Mouse (Mus musculus): Measurements from ENCODE around the gene Prps1. TPM values are rescaled to one million over a fixed set of nuclear protein-coding genes. Genes with fewer than 3 reads are reported as not detected.

The Prps1 gene
- 32.4 and 33.6 TPM in 2 replicates for polyA plus RNA-seq (2015; fragmentation: Nextera tagmentation; extraction: Ambion mirVana)

DNA sequence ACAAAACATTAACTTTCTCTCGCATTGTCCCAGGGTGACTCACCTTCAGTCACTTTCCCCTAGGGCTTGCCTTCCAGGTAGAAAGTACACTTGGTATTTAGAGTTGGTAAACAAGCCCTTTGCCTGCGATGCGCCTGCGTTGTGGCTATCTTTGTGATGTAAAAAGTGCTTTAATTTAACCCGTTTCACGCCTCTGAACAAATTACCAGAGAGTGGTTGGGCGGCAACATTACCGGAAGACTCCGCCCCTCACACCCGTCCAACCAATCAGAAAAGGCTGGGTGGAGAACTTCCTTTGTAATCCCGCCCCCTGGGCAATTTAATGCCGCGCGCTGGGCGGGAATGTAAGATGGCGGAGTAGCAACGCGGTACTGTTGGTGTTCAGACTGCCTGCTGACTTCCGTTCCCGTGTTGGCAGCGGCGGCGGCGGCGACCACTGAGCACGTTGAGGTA, at the start of gene Prps1:
TSS of gene Prps1 (plus strand) at position 335 of the 453 bp plus-strand sequence.
- Histone ChIP-seq H3K9ac (peak within 1 kb of the TSS; percentile 60), H3K4me3 (replicated peaks) (peak within 1 kb of the TSS; percentile 71), H3K36me3 (replicated peaks) (no peaks in the 10 kb centered on the region), H3K9me3 (replicated peaks) (no peaks in the 10 kb centered on the region), H3K27me3 (no peaks in the 10 kb centered on the region), H3K4me2 (peak within 1 kb of the TSS; percentile 81), H3K4me1 (replicated peaks) (peaks cover 5% of the 10 kb centered on the region; the same call in 1 of the 2 replicates), H3K27ac (replicated peaks) (no peak within 1 kb of the TSS)
- peak; percentile 91 for ATAC-seq (ENCODE audit: insufficient read depth)
- WGBS (ENCODE audit: insufficient replicate concordance): 19% methylated on average over 26 of the region's 26 CpGs

DNA sequence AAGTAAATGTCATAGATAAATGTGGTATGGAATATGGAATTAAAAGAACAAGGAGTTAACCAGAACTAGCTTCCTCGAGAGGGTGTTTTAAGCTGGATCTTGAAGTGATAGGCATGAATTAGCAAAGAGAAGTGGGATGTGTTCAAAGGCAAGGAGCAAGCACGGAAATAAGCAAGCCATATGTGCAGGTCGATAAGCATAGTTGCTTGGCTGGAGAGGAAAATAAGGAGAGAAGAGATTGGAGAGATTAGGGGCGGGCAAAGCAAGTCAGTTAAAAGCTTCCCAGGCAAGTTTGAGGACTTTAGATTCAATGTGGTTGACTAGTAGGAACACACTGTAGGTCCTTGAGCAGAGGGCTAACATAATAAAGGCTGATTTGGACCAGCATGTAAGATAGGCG, 48.8 kb upstream of the Prps1 start:
- Histone ChIP-seq H3K9me3 (replicated peaks) (no peaks in the 10 kb centered on the region), H3K36me3 (replicated peaks) (no peaks in the 10 kb centered on the region), H3K4me3 (replicated peaks) (no peak overlapping the region), H3K9ac (no peak overlapping the region), H3K27ac (replicated peaks) (no peak overlapping the region), H3K4me2 (no peak overlapping the region), H3K27me3 (no peaks in the 10 kb centered on the region; the same call in 1 of the 2 replicates), H3K4me1 (replicated peaks) (no peaks in the 10 kb centered on the region; the same call in 1 of the 2 replicates)
- no peak for ATAC-seq (ENCODE audit: insufficient read depth)
- 38% methylated on average over 5 of the region's 5 CpGs for WGBS (ENCODE audit: insufficient replicate concordance)

DNA sequence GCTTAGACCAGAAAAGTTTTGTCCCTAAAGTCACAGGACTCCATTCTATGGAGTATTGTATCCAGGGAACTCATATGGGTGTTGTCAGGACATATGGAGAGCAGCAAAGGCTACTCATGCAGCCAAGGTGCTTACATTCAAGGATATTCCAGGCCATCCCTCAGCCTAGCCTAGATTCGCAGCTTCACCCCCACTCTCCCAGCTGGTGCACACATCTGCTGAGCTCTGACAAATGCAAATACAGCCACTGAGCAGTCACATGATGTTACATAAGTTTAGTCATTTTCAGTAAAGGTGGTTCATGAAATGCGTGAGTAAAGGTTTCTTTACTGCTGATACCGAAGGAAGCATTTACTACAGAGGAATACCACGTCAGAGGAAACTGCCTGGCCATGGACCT, 37.9 kb upstream of the Prps1 start:
- H3K9me3 ChIP-seq (replicated peaks): no peaks in the 10 kb centered on the region
- peaks cover 3% of the 10 kb centered on the region; the same call in 1 of the 2 replicates for H3K27me3 ChIP-seq
- H3K4me1 ChIP-seq (replicated peaks): no peaks in the 10 kb centered on the region
- no peak overlapping the region for H3K4me3 ChIP-seq (replicated peaks)
- no peak overlapping the region for H3K4me2 ChIP-seq
- ATAC-seq (ENCODE audit: insufficient read depth): no peak
- H3K27ac ChIP-seq (replicated peaks): no peak overlapping the region
- H3K36me3 ChIP-seq (replicated peaks): no peaks in the 10 kb centered on the region
- H3K9ac ChIP-seq: no peak overlapping the region
- WGBS (ENCODE audit: insufficient replicate concordance): 58% methylated on average over 4 of the region's 4 CpGs

DNA sequence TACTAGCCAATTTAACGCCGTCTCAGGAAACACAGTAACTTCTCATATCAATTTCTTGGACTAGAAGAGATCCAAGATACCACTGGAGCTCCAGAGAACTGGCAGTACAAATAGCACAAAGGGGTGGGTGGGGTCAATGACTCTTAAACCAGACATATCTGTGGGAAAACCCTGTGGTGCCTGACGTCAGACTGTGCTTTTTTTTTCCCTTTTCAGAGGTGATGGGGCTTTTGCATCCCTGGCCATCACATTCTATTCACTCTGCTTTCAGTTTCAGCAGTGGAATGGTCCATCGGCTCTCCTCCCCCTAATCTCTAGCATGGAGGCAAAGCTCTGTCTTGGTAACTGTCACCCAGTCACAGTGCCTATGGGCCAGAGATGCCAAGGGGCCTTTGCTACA, 29.3 kb upstream of the Prps1 start:
- H3K27ac ChIP-seq (replicated peaks): no peak overlapping the region
- no peak overlapping the region for H3K4me2 ChIP-seq
- H3K4me3 ChIP-seq (replicated peaks): no peak overlapping the region
- WGBS (ENCODE audit: insufficient replicate concordance): 53% methylated on average over 4 of the region's 4 CpGs
- H3K4me1 ChIP-seq (replicated peaks): no peaks in the 10 kb centered on the region
- no peaks in the 10 kb centered on the region; the same call in 1 of the 2 replicates for H3K27me3 ChIP-seq
- ATAC-seq (ENCODE audit: insufficient read depth): no peak
- no peaks in the 10 kb centered on the region for H3K9me3 ChIP-seq (replicated peaks)
- no peaks in the 10 kb centered on the region for H3K36me3 ChIP-seq (replicated peaks)
- H3K9ac ChIP-seq: no peak overlapping the region

DNA sequence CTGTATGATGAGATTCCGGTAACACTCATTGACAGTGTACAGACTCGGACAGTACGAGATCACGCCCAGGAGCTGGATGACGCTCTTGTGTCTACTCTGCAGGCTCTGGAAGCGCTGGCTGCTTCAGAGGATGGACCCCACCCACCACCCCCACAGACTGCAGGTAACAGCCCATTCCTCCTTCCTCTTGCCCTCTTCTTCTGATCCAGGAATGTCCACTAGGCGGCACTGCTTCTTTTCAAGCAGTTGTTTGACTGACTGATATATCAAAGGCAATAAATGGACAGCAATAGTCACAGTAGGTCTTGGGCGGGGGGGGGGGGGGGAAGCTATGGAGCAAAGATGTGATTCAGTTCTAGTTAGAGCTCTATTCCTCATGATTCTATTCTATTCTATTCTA, 28.2 kb upstream of the Prps1 start:
- H3K9me3 ChIP-seq (replicated peaks): no peaks in the 10 kb centered on the region
- no peak overlapping the region for H3K4me2 ChIP-seq
- no peak overlapping the region for H3K4me3 ChIP-seq (replicated peaks)
- no peaks in the 10 kb centered on the region for H3K4me1 ChIP-seq (replicated peaks)
- H3K27ac ChIP-seq (replicated peaks): no peak overlapping the region
- no peaks in the 10 kb centered on the region for H3K36me3 ChIP-seq (replicated peaks)
- no peaks in the 10 kb centered on the region; the same call in 1 of the 2 replicates for H3K27me3 ChIP-seq
- H3K9ac ChIP-seq: no peak overlapping the region
- no peak for ATAC-seq (ENCODE audit: insufficient read depth)
- WGBS (ENCODE audit: insufficient replicate concordance): 52% methylated on average over 8 of the region's 8 CpGs

DNA sequence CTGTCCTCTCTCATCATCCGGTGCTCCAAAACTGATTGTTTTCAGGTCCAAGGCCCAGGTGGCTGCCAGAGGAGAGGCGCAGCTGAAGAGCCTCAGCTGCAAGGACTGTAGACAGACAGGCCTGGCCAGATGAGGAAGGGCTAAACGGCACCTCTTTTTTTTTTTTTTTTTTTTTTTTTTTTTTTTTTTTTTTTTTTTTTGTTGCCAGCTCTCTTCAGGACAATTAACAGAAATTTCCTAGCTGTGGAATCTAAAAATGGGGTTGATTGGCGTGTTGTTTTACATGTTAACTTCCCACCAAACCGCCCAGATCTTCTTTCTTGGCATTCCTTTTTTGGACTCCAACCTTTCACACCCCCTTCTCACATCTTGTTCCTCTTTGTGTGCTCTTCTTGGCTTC, 26.4 kb upstream of the Prps1 start:
- Histone ChIP-seq H3K4me3 (replicated peaks) (no peak overlapping the region), H3K4me2 (no peak overlapping the region), H3K9me3 (replicated peaks) (no peaks in the 10 kb centered on the region), H3K36me3 (replicated peaks) (no peaks in the 10 kb centered on the region), H3K9ac (no peak overlapping the region), H3K4me1 (replicated peaks) (no peaks in the 10 kb centered on the region), H3K27me3 (no peaks in the 10 kb centered on the region; the same call in 1 of the 2 replicates), H3K27ac (replicated peaks) (no peak overlapping the region)
- ATAC-seq (ENCODE audit: insufficient read depth): no peak
- 64% methylated on average over 5 of the region's 5 CpGs for WGBS (ENCODE audit: insufficient replicate concordance)

DNA sequence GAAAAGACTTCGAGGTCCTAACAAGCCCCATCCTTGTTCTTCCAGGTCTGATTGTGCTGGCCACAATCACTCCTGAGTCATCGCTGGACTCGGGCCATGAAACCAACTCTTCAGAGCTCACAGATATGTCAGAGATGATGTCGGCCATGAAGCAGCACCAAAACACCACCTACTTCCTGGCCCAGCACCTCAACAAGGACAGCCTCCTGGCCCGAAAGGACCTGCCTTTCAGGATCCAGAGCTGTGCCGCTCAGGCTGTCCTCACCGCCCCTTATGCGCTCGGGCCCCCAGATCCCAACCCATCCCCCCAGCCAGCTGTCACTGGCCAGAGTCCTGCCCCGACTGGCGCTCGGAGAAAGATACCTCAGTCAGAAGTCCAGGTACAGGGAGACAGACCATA, 25.9 kb upstream of the Prps1 start:
- Histone ChIP-seq H3K4me2 (no peak overlapping the region), H3K4me1 (replicated peaks) (no peaks in the 10 kb centered on the region), H3K36me3 (replicated peaks) (no peaks in the 10 kb centered on the region), H3K27me3 (no peaks in the 10 kb centered on the region; the same call in 1 of the 2 replicates), H3K9me3 (replicated peaks) (no peaks in the 10 kb centered on the region), H3K9ac (no peak overlapping the region), H3K27ac (replicated peaks) (no peak overlapping the region), H3K4me3 (replicated peaks) (no peak overlapping the region)
- 67% methylated on average over 12 of the region's 12 CpGs for WGBS (ENCODE audit: insufficient replicate concordance)
- no peak for ATAC-seq (ENCODE audit: insufficient read depth)

DNA sequence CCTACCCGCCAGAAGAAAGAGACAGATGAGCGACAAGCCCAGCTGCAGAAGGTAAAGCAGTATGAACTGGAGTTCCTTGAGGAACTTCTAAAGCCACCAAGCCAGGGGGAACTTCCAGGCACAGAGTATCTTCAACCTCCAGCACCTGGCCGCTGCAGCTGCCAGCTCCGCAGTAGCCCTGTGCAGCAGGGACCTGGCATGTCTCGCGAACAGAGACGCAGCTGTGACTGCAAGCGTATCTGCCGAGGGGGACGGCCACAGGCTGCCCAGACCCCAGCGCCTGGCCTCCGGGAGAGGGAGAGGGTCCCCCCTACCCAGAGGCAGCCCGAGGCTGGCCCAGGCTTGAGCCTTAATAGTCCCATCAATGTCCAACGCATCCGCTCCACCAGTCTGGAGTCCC, 24.4 kb upstream of the Prps1 start:
- H3K27ac ChIP-seq (replicated peaks): no peak overlapping the region
- H3K9ac ChIP-seq: no peak overlapping the region
- H3K36me3 ChIP-seq (replicated peaks): no peaks in the 10 kb centered on the region
- WGBS (ENCODE audit: insufficient replicate concordance): 73% methylated on average over 15 of the region's 15 CpGs
- H3K9me3 ChIP-seq (replicated peaks): no peaks in the 10 kb centered on the region
- no peak for ATAC-seq (ENCODE audit: insufficient read depth)
- no peaks in the 10 kb centered on the region for H3K4me1 ChIP-seq (replicated peaks)
- H3K27me3 ChIP-seq: no peaks in the 10 kb centered on the region; the same call in 1 of the 2 replicates
- no peak overlapping the region for H3K4me2 ChIP-seq
- H3K4me3 ChIP-seq (replicated peaks): no peak overlapping the region

DNA sequence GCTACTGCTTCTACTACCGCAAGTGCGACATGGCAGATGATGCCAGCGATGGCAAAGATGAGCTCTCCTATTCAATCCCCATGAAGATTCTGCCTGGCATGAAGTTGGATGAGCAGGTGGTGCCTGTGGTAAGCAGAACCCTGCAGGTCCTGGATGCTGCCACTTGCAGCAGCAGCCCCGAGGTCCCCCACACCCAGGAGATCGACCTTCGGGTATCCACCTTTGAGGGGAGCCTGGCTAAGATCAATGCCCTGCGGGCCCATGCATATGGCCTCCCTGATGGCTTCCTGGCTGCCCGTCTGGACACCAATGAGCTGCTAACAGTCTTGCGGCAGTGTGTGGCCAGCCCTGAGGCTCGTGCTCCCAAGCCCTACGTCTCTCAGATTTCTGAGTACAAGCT, 23.6 kb upstream of the Prps1 start:
- no peak overlapping the region for H3K9ac ChIP-seq
- no peaks in the 10 kb centered on the region for H3K36me3 ChIP-seq (replicated peaks)
- WGBS (ENCODE audit: insufficient replicate concordance): 74% methylated on average over 11 of the region's 11 CpGs
- H3K27me3 ChIP-seq: no peaks in the 10 kb centered on the region
- H3K4me2 ChIP-seq: no peak overlapping the region
- H3K4me3 ChIP-seq (replicated peaks): no peak overlapping the region
- no peak for ATAC-seq (ENCODE audit: insufficient read depth)
- H3K27ac ChIP-seq (replicated peaks): no peak overlapping the region
- H3K9me3 ChIP-seq (replicated peaks): no peaks in the 10 kb centered on the region
- no peaks in the 10 kb centered on the region for H3K4me1 ChIP-seq (replicated peaks)

DNA sequence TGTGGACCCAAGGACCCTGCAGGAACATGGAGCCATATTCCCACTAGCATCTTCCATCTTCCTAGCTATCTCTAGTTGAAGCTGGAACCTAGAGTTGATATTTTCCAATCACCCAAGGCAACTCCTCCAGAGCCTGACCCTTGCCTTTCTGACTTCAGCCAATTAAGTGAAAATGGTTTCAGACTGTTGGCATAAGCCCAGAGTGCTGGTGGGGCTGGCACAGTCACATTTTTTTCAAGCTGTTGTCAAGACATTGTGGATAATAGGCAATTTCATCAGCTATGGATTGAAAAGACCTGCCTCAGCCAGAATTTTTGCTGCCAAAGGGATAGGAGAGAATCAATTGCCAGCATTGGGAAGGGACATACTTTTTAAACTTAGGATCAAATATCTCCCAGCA, 18.5 kb upstream of the Prps1 start:
- Histone ChIP-seq H3K27me3 (no peaks in the 10 kb centered on the region), H3K4me1 (replicated peaks) (no peaks in the 10 kb centered on the region), H3K27ac (replicated peaks) (no peak overlapping the region), H3K9me3 (replicated peaks) (no peaks in the 10 kb centered on the region), H3K36me3 (replicated peaks) (no peaks in the 10 kb centered on the region), H3K4me3 (replicated peaks) (no peak overlapping the region), H3K9ac (no peak overlapping the region), H3K4me2 (no peak overlapping the region)
- no peak for ATAC-seq (ENCODE audit: insufficient read depth)

DNA sequence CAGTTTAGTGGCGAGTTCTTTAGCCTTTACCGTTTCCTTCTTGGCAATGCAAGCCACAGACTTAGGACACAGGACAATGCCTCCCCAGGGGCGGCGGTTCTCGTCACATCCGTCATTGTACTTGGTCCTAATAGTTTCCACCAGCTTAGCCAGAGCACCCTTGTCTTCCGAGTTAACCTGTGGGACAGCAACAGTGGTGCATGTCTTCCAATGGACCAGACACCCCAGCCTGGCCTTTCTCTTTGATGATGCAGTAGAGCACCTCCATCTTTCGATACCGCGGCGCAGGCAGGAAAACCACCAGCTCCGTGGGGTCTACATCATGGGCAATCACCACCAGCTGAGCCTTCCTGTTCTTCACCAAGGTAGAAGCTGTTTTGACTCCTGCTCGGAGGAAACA, 10.9 kb upstream of the Prps1 start:
- Histone ChIP-seq H3K27me3 (no peaks in the 10 kb centered on the region), H3K4me1 (replicated peaks) (no peaks in the 10 kb centered on the region), H3K36me3 (replicated peaks) (no peaks in the 10 kb centered on the region), H3K27ac (replicated peaks) (no peak overlapping the region), H3K9me3 (replicated peaks) (no peaks in the 10 kb centered on the region), H3K4me3 (replicated peaks) (no peak overlapping the region), H3K9ac (no peak overlapping the region), H3K4me2 (no peak overlapping the region)
- WGBS (ENCODE audit: insufficient replicate concordance): 64% methylated on average over 13 of the region's 13 CpGs
- ATAC-seq (ENCODE audit: insufficient read depth): no peak

DNA sequence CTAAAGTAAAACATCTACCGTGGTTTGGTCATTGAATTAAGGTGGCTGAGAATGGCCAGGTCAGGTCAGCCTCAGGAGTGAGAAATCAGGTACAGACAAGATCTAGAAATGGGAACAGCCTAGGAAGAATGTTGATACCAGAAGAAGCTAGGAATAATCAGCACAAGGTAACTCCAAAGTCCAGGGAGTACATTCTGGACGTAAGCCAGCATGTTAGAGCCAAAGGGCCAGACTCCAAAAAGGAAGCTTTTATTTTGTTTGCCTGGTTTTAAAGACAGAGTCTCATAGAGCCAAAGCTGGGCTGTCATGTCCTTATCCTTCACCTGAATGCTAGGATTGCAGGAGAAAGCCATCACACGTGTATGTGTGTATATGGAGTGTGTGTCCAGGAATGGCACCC, 6.3 kb upstream of the Prps1 start:
- no peak overlapping the region for H3K4me3 ChIP-seq (replicated peaks)
- WGBS (ENCODE audit: insufficient replicate concordance): 57% methylated on average over 3 of the region's 3 CpGs
- no peaks in the 10 kb centered on the region for H3K27me3 ChIP-seq
- H3K36me3 ChIP-seq (replicated peaks): no peaks in the 10 kb centered on the region
- H3K4me1 ChIP-seq (replicated peaks): no peaks in the 10 kb centered on the region
- H3K4me2 ChIP-seq: no peak overlapping the region
- H3K9ac ChIP-seq: no peak overlapping the region
- no peaks in the 10 kb centered on the region for H3K9me3 ChIP-seq (replicated peaks)
- H3K27ac ChIP-seq (replicated peaks): no peak overlapping the region
- no peak for ATAC-seq (ENCODE audit: insufficient read depth)
